23 mouse cellular contexts compared by ENCODE assay signal in the genomic region with DNA sequence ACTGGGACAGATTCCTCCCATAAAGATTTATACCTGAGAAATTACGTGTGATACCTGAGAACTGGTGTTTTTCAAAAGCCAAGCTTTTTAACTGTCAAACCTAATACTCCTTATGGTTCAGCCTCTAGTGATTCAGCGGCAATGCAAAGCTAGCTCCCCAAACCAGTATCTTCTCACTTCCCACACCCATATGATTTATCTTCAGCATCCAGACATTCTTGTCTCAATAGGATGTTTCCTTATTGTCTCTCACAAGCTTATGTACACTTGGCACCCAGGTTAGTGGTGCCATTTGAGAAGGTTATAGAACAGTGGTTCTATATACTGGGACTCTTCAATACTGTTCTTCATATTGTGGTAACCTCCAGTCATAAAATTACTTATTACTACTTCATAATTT. TPM values are rescaled to one million over a fixed set of nuclear protein-coding genes. Genes with fewer than 3 reads are reported as not detected.
A peak's percentile ranks its signal among the peaks of the same experiment; 100 is the strongest.
DNase-seq lines count a peak whose midpoint lies in the region; ATAC-seq and TF ChIP-seq lines count a peak whose summit lies in the region.
"Had no signal": no experiment of that assay in that cellular context is flagged by ENCODE, and none has a peak within 500 bp of the region (broad histone marks: within the 10 kb centered on the region; RNA-seq: fewer than 3 reads in every experiment).

No protein-coding gene starts in this region.

- no peak overlapping the region for H3K4me2 ChIP-seq in kidney, postnatal 0 days (ENCODE audit: low read length)
- H3K4me2 ChIP-seq in hindbrain, embryonic 16.5 days (ENCODE audit: low read length), result no peak overlapping the region
- H3K4me2 ChIP-seq: embryonic facial prominence, embryonic 13.5 days; embryonic facial prominence, embryonic 15.5 days; forebrain, embryonic 12.5 days had no signal

- H3K27me3 ChIP-seq in kidney, postnatal 0 days (ENCODE audit: insufficient read depth, low read length), result no peaks in the 10 kb centered on the region
- no peaks in the 10 kb centered on the region for H3K27me3 ChIP-seq in hindbrain, embryonic 16.5 days (replicated peaks; ENCODE audit: control insufficient read depth, insufficient read depth, low read length)
- H3K27me3 ChIP-seq: embryonic facial prominence, embryonic 13.5 days; embryonic facial prominence, embryonic 15.5 days; forebrain, embryonic 12.5 days had no signal

- no peak overlapping the region for H3K9ac ChIP-seq in kidney, postnatal 0 days (ENCODE audit: low read depth, low read length)
- H3K9ac ChIP-seq in hindbrain, embryonic 16.5 days (ENCODE audit: low read depth, low read length), result no peak overlapping the region
- H3K9ac ChIP-seq: embryonic facial prominence, embryonic 13.5 days; embryonic facial prominence, embryonic 15.5 days; forebrain, embryonic 12.5 days had no signal

- ATAC-seq in kidney, postnatal 0 days (replicated peaks; ENCODE audit: low FRiP score, low read depth), result no peak
- peak; percentile 54 for ATAC-seq in megakaryocyte progenitor cell, adult 5-6 weeks (replicated peaks; ENCODE audit: poor library complexity)
- ATAC-seq in hindbrain, embryonic 16.5 days, result no peak
- ATAC-seq: forebrain, embryonic 14.5 days; forebrain, embryonic 16.5 days had no signal

- no peaks in the 10 kb centered on the region for H3K36me3 ChIP-seq in kidney, postnatal 0 days (ENCODE audit: insufficient read depth, low read length)
- no peaks in the 10 kb centered on the region for H3K36me3 ChIP-seq in hindbrain, embryonic 16.5 days (ENCODE audit: control insufficient read depth, insufficient read depth, low read length)
- H3K36me3 ChIP-seq: embryonic facial prominence, embryonic 13.5 days; embryonic facial prominence, embryonic 15.5 days; forebrain, embryonic 10.5 days; forebrain, embryonic 12.5 days had no signal

- no peak for TF ChIP-seq CTCF in kidney, postnatal 0 days (IDR thresholded peaks at IDR 0.05; ENCODE audit: low read depth)

- WGBS in kidney, postnatal 0 days, result 47% methylated on average over 2 of the region's 2 CpGs
- WGBS in hindbrain, embryonic 16.5 days, result 80% methylated on average over 2 of the region's 2 CpGs

- no peak overlapping the region for H3K4me3 ChIP-seq in kidney, postnatal 0 days (replicated peaks; ENCODE audit: low read depth, low read length)
- no peak overlapping the region for H3K4me3 ChIP-seq in hindbrain, embryonic 16.5 days (ENCODE audit: low read length)
- H3K4me3 ChIP-seq: embryonic facial prominence, embryonic 13.5 days; embryonic facial prominence, embryonic 15.5 days; erythroblast, embryonic 14.5 days; forebrain, embryonic 10.5 days; forebrain, embryonic 12.5 days had no signal

- no peaks in the 10 kb centered on the region for H3K9me3 ChIP-seq in kidney, postnatal 0 days (replicated peaks; ENCODE audit: low read length)
- no peaks in the 10 kb centered on the region for H3K9me3 ChIP-seq in hindbrain, embryonic 16.5 days (ENCODE audit: control insufficient read depth, low read length)
- H3K9me3 ChIP-seq: embryonic facial prominence, embryonic 13.5 days; embryonic facial prominence, embryonic 15.5 days; forebrain, embryonic 10.5 days; forebrain, embryonic 12.5 days had no signal

- DNase-seq in kidney, postnatal 0 days (ENCODE audit: low spot score), result peak; percentile 21
- no peak for DNase-seq in kidney, adult 9 months
- peak; percentile 71 for DNase-seq in MEL-GATA-1-ER (ENCODE audit: extremely low read depth, low read depth)
- no peak for DNase-seq in frontal cortex, postnatal 10 days (ENCODE audit: low spot score in 2 of 2)
- no peak for DNase-seq in cerebellum, postnatal 4 days (ENCODE audit: low spot score in 2 of 2)
- DNase-seq: adrenal gland, adult 2 months; adrenal gland, postnatal 10 days; adrenal gland, postnatal 25 days; cerebellum, adult 11-12 months; cerebellum, adult 2 months; cerebellum, adult 9-10 months; cerebellum, postnatal 10 days; cerebellum, postnatal 25 days; embryo, embryonic 11 days had no signal

- no peaks in the 10 kb centered on the region for H3K4me1 ChIP-seq in kidney, postnatal 0 days (replicated peaks; ENCODE audit: insufficient read depth, low read length)
- H3K4me1 ChIP-seq in hindbrain, embryonic 16.5 days (ENCODE audit: control insufficient read depth, insufficient read depth, low read depth, low read length), result no peaks in the 10 kb centered on the region
- H3K4me1 ChIP-seq: embryonic facial prominence, embryonic 15.5 days; forebrain, embryonic 12.5 days had no signal

- no peak overlapping the region for H3K27ac ChIP-seq in kidney, postnatal 0 days
- no peak overlapping the region for H3K27ac ChIP-seq in hindbrain, embryonic 16.5 days (ENCODE audit: low read depth, low read length)
- H3K27ac ChIP-seq: embryonic facial prominence, embryonic 13.5 days; embryonic facial prominence, embryonic 15.5 days; forebrain, embryonic 10.5 days; forebrain, embryonic 12.5 days had no signal

RNA-seq across cellular contexts. Expression of a gene that starts 12.1 kb away (rescaled TPM):
- polyA plus RNA-seq in kidney, postnatal 0 days (2015; fragmentation: Nextera tagmentation; extraction: Ambion mirVana), result 6.4 and 7.0 TPM in 2 replicates
- 13.9 and 14.9 TPM in 2 replicates for total RNA-seq in megakaryocyte progenitor cell, adult 5-6 weeks (2015)
- 10.8 and 13.5 TPM in 2 replicates for total RNA-seq in megakaryocyte progenitor cell, adult 5-6 weeks (2017)
- polyA plus RNA-seq in hindbrain, embryonic 16.5 days (2015; fragmentation: Nextera tagmentation; extraction: Ambion mirVana), result 6.2 and 6.8 TPM in 2 replicates

RNA-seq across cellular contexts. Expression of a gene that starts 39.1 kb away (rescaled TPM):
- 22.0 and 29.1 TPM in 2 replicates for polyA plus RNA-seq in kidney, postnatal 0 days (2015; fragmentation: Nextera tagmentation; extraction: Ambion mirVana)
- total RNA-seq in megakaryocyte progenitor cell, adult 5-6 weeks (2015), result 5.2 and 5.6 TPM in 2 replicates
- 9.1 and 12.2 TPM in 2 replicates for total RNA-seq in megakaryocyte progenitor cell, adult 5-6 weeks (2017)
- polyA plus RNA-seq in hindbrain, embryonic 16.5 days (2015; fragmentation: Nextera tagmentation; extraction: Ambion mirVana), result 134 and 137 TPM in 2 replicates

Comparison
In these comparisons a context has a peak if more than half of its experiments do, and no peak if none do; other contexts are left out.
1. DNase-seq: peak in kidney, postnatal 0 days (single experiment) and MEL-GATA-1-ER (single experiment); none in kidney, adult 9 months (single experiment), frontal cortex, postnatal 10 days (0 of 2) and cerebellum, postnatal 4 days (0 of 2).